Mouse (Mus musculus): ENCODE measurements around the gene Hoxb5. TPM values are rescaled to one million over a fixed set of nuclear protein-coding genes. Genes with fewer than 3 reads are reported as not detected.

The Hoxb5 gene
- total RNA-seq, 2 experiments from 2014 or later = not detected

Small RNA genes within 50 kb of the gene (microRNA-seq; reads per million reads assigned to microRNA genes)
- gene Mir10a (10.4 reads per million, percentile 30 among the genes with 10 or more reads in this experiment), gene Mir196a-1 (not detected)

Other genes with a start within 250 kb of the Hoxb5 start
- 10 to 100 TPM; 55.4 to 56.7 TPM for gene Ube2z, start 237.9 kb upstream of the Hoxb5 start, total RNA-seq (2021)
- gene Atp5g1, start 227.7 kb upstream of the Hoxb5 start, total RNA-seq (2021) = 100 to 1,000 TPM; 349 to 383 TPM
- gene Calcoco2, start 191.4 kb upstream of the Hoxb5 start, total RNA-seq (2021) = not detected
- gene Ttll6, start 169.6 kb upstream of the Hoxb5 start, total RNA-seq (2021) = under 1 TPM in 1 of 2 experiments, not detected in 1; 0.10 TPM
- not detected for gene Hoxb13, start 109.0 kb upstream of the Hoxb5 start, total RNA-seq (2021)
- gene Hoxb9, start 31.9 kb upstream of the Hoxb5 start, total RNA-seq (2021) = not detected
- gene Hoxb8, start 21.4 kb upstream of the Hoxb5 start, total RNA-seq (2021) = not detected
- gene Hoxb7, start 16.7 kb upstream of the Hoxb5 start, total RNA-seq (2021) = not detected
- not detected for gene Hoxb6, start 10.9 kb upstream of the Hoxb5 start, total RNA-seq (2021)
- not detected for gene Hoxb4, start 14.9 kb downstream of the Hoxb5 start, total RNA-seq (2021)
- not detected for gene Hoxb3, start 20.0 kb downstream of the Hoxb5 start, total RNA-seq (2021)
- gene Hoxb2, start 47.2 kb downstream of the Hoxb5 start, total RNA-seq (2021) = not detected
- not detected for gene Hoxb1, start 62.4 kb downstream of the Hoxb5 start, total RNA-seq (2021)
- 1 to 10 TPM; 2.5 to 2.7 TPM for gene Skap1, start 161.3 kb downstream of the Hoxb5 start, total RNA-seq (2021)